Mouse (Mus musculus) erythroblast, embryonic 14.5 days (primary cell): Measurements from ENCODE around the gene Fpr3. TPM values are rescaled to one million over a fixed set of nuclear protein-coding genes. Genes with fewer than 3 reads are reported as not detected.
A peak's percentile ranks its signal among the peaks of the same experiment; 100 is the strongest.
"Not testable (repeated sequence)": the region's sequence is repeated elsewhere in the genome, so short reads cannot be mapped to it uniquely, and the experiment has no call there.

ENCODE experiments used
- H3K27me3 ChIP-seq: 2 replicates; pipeline ENCODE4 v1.6.1; 2012; ENCODE audit warnings: inconsistent platforms; ENCODE audit not compliant: control insufficient read depth
- H3K36me3 ChIP-seq: 2 replicates; pipeline ENCODE4 v1.6.1; 2012; ENCODE audit warnings: mild to moderate bottlenecking, inconsistent platforms; ENCODE audit not compliant: control insufficient read depth
- H3K4me1 ChIP-seq: 2 replicates; pipeline ENCODE4 v1.6.1; 2012; ENCODE audit warnings: inconsistent platforms; ENCODE audit not compliant: control insufficient read depth
- H3K4me3 ChIP-seq: replicated peaks from 2 replicates; pipeline ENCODE3; 2012; ENCODE audit warnings: moderate library complexity, mild to moderate bottlenecking, inconsistent platforms
- H3K9me3 ChIP-seq: 2 replicates; pipeline ENCODE4 v1.6.1; 2012; ENCODE audit warnings: low read length, inconsistent platforms, mixed read lengths; ENCODE audit not compliant: control insufficient read depth
- GATA1 ChIP-seq: IDR thresholded peaks from 2 replicates; pipeline ENCODE4 v1.6.1; 2012; ENCODE audit warnings: low read length, inconsistent platforms, mixed read lengths
- TAL1 ChIP-seq: IDR thresholded peaks from 3 replicates; pipeline ENCODE4 v1.6.1; 2012; ENCODE audit warnings: low read length, inconsistent platforms, mixed read lengths
- polyA plus RNA-seq: library from polyadenylated mRNA; stranded (reverse); fragments of >175 nt; gene quantifications from 2 replicates; pipeline ENCODE4 v1.2.3, GENCODE M21; 2012

Gene Fpr3
- not detected in 2 replicates for polyA plus RNA-seq

GRCm38 (mm10) chr17:17887774-17888248 lies at the start of gene Fpr3, which contains the start of gene Fpr2:
TSS of gene Fpr3 (plus strand) at chr17:17887852.
TSS of gene Fpr2 (plus strand) at chr17:17887824.
- H3K36me3 ChIP-seq, result no peaks in the 10 kb centered on the region
- no peaks in the 10 kb centered on the region for H3K27me3 ChIP-seq
- no peaks in the 10 kb centered on the region for H3K4me1 ChIP-seq
- H3K4me3 ChIP-seq, result no peak within 1 kb of the TSS
- no peak for TF ChIP-seq TAL1
- no peak for TF ChIP-seq GATA1
- H3K9me3 ChIP-seq, result no peaks in the 10 kb centered on the region

DNA sequence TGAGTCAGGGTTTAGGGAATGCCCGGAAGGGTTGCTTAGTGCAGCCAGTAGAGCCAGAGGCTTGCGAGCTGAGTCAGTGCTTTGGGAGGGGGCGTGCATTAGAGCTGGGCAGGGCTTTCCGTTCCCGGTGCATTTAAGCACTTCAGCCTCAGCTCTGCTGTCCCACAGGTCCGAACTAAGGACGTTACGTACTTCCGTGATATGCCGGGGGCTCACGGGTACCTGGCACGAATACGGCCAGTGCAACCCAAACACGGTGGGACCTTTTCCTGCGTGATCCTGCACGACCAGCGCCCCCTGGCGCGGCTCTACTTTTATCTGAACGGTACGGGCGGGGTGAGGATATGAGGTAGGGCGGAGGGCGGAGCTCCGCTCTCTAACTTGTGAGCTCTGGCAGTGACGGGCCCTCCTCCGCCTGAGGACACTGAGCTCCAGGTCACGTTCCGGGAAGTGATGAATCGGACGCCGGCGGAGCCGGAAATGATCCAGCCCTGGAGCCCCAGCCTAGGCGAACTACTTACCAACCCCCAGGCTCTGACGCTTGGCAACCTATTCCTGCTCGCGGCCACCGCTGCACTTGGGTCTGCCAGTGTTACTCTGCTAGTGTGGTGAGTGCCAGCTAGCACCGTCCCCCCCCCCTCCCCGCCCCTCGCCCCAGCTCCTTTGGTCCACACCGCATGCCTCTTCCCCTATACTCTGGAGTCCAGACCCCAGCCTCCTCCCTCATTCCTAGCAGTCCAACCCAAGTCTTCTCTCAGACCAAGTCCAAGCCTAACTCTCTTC lies 49.5 kb upstream of the Fpr3 start:
- Histone ChIP-seq H3K9me3 (no peaks in the 10 kb centered on the region), H3K4me3 (peak overlapping the region; percentile 69), H3K36me3 (no peaks in the 10 kb centered on the region; the same call in 1 of the 2 replicates), H3K27me3 (no peaks in the 10 kb centered on the region), H3K4me1 (peaks cover 18% of the 10 kb centered on the region)
- TF ChIP-seq TAL1 (no peak), GATA1 (no peak)

DNA sequence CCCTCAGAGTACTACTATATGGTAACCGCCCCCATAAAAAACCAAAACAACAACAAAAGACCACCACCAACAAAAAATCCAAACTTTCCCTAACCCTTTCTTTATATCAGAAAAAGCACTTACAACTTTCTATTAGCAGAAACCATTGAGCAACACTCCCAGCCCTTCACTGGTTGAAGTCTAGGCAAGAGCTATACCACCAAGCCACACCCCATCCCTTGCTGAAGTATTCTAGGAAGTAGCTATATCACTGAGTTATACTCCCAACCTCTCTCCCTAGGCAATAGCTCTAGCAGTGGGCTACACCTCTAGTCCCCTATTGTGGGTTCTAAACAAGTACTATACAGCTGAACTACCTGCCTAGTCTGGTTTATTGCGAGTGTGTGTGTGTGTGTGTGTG lies 48.4 kb upstream of the Fpr3 start:
- no peaks in the 10 kb centered on the region for H3K9me3 ChIP-seq
- TF ChIP-seq TAL1 (no peak), GATA1 (no peak)
- no peaks in the 10 kb centered on the region for H3K27me3 ChIP-seq
- H3K4me3 ChIP-seq, result no peak overlapping the region
- H3K4me1 ChIP-seq, result peaks cover 18% of the 10 kb centered on the region
- no peaks in the 10 kb centered on the region; the same call in 1 of the 2 replicates for H3K36me3 ChIP-seq

GRCm38 (mm10) chr17:17840796-17841195 lies 46.9 kb upstream of the Fpr3 start:
- no peaks in the 10 kb centered on the region; the same call in 1 of the 2 replicates for H3K36me3 ChIP-seq
- H3K27me3 ChIP-seq, result no peaks in the 10 kb centered on the region
- TF ChIP-seq TAL1 (no peak), GATA1 (no peak)
- H3K4me1 ChIP-seq, result peaks cover 18% of the 10 kb centered on the region
- H3K9me3 ChIP-seq, result no peaks in the 10 kb centered on the region
- no peak overlapping the region for H3K4me3 ChIP-seq

GRCm38 (mm10) chr17:17843534-17844261 lies 44.0 kb upstream of the Fpr3 start:
- no peaks in the 10 kb centered on the region for H3K9me3 ChIP-seq
- TF ChIP-seq GATA1 (no peak), TAL1 (no peak)
- no peaks in the 10 kb centered on the region; the same call in 1 of the 2 replicates for H3K36me3 ChIP-seq
- H3K4me1 ChIP-seq, result peaks cover 3% of the 10 kb centered on the region
- H3K27me3 ChIP-seq, result no peaks in the 10 kb centered on the region
- no peak overlapping the region for H3K4me3 ChIP-seq

DNA sequence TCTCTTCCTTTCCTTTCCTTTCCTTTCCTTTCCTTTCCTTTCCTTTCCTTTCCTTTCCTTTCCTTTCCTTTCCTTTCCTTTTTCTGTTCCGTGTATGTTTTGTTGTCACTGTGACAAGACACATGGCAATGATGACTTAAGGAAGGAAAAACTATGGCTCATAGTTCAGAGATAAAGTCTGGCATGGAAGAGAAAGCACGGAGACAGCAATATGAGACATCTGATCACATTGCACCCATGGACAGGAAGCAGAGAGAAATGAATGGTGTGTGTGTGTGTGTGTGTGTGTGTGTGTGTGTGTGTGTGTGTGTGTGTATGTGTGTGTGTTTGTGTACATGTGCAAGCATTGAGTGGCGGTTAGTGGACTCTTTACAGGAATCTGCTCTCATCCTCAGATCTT lies 43.0 kb upstream of the Fpr3 start:
- not testable (repeated sequence) for H3K27me3 ChIP-seq, H3K4me1 ChIP-seq, H3K9me3 ChIP-seq, H3K4me3 ChIP-seq, H3K36me3 ChIP-seq

DNA sequence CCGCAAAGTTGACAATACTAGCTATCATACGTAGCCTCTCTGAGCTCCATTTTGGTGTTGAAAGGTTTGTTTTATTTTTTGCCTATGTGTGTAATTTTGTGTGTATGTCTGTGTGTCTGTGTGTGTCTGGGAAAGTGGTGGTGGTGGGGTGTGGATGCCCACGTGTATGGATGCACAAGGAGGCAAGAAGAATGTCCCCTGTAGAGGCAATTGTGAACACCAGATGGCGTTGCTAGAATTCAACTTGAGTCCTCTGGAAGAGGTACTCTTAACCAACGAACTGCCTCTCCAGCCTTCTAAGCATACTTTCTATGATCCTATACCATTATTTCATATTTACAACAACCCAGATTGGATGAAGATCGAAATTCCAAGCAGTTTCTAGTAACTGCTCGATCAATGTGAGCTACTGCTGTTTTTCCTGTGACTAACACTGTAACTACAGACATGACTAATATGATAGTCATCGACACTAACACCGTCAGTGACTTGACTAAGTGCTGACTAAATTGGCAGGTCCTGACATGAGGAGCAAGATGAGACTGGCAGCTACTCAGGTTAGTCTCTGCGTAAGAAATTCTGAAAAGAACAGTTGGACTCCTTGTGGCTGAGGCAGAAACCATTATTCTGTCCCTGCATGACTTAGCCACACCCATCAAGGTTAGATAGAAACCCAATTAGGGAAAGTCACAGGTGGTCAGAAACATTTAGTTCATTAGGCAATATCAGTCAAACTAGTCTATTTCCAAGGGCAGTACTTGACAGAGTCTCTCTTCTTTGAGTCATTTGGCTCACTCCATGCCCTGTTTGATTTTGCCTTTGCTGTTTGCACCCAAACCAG lies 42.2 kb upstream of the Fpr3 start:
- Histone ChIP-seq H3K36me3 (no peaks in the 10 kb centered on the region; the same call in 1 of the 2 replicates), H3K4me1 (peaks cover 7% of the 10 kb centered on the region), H3K9me3 (no peaks in the 10 kb centered on the region), H3K4me3 (no peak overlapping the region), H3K27me3 (peaks cover 10% of the 10 kb centered on the region)
- TF ChIP-seq GATA1 (no peak), TAL1 (no peak)

DNA sequence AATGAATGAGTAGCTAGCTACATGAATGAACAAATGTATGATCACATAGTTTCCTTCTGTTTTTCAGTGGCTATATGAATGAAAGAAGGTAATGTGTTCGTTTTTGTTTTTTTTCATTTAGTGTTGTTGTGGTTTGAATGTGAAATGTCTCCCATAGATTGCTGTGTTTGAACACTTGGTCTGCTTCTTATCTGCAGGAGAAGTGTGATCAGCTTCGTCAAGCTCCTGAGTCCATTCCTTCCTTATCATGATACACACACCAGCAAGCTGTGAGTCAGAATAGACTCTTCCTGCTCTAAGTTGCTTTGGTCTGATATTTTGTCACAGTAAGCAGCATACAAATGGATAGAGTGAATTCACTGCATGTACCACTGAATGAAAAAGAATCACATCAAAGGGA lies 38.7 kb upstream of the Fpr3 start:
- Histone ChIP-seq H3K9me3 (no peaks in the 10 kb centered on the region), H3K4me3 (no peak overlapping the region), H3K4me1 (peaks cover 7% of the 10 kb centered on the region), H3K36me3 (no peaks in the 10 kb centered on the region), H3K27me3 (peaks cover 18% of the 10 kb centered on the region)
- TF ChIP-seq TAL1, result no peak
- no peak for TF ChIP-seq GATA1
